Mouse (Mus musculus): Measurements from ENCODE around the gene Trub1. TPM values are rescaled to one million over a fixed set of nuclear protein-coding genes. Genes with fewer than 3 reads are reported as not detected.

Trub1 gene
- polyA plus RNA-seq, 1 experiment from 2014 or later, result 24.8 TPM

GRCm38 (mm10) chr19:57436586-57437021, 16.1 kb upstream of the Trub1 start:
- Histone ChIP-seq H3K9ac (ENCODE audit: low read depth, low read length) (no peak overlapping the region), H3K4me3 (replicated peaks; ENCODE audit: low read depth, low read length) (no peak overlapping the region), H3K9me3 (replicated peaks; ENCODE audit: low read length) (no peaks in the 10 kb centered on the region), H3K36me3 (ENCODE audit: insufficient read depth, low read length) (no peaks in the 10 kb centered on the region), H3K4me2 (ENCODE audit: low read length) (no peak overlapping the region), H3K27ac (peak overlapping the region; percentile 39), H3K4me1 (replicated peaks; ENCODE audit: insufficient read depth, low read length) (peaks cover 3% of the 10 kb centered on the region), H3K27me3 (ENCODE audit: insufficient read depth, low read length) (no peaks in the 10 kb centered on the region)
- DNase-seq (ENCODE audit: low spot score), result peak; percentile 94
- TF ChIP-seq CTCF (IDR thresholded peaks at IDR 0.05; ENCODE audit: low read depth), result no peak
- ATAC-seq (replicated peaks; ENCODE audit: low FRiP score, low read depth), result peak; percentile 78
- 50% methylated on average over 10 of the region's 10 CpGs for WGBS

GRCm38 (mm10) chr19:57437042-57437441, 15.7 kb upstream of the Trub1 start:
- Histone ChIP-seq H3K27me3 (ENCODE audit: insufficient read depth, low read length) (no peaks in the 10 kb centered on the region), H3K9ac (ENCODE audit: low read depth, low read length) (no peak overlapping the region), H3K4me1 (replicated peaks; ENCODE audit: insufficient read depth, low read length) (peaks cover 3% of the 10 kb centered on the region), H3K4me3 (replicated peaks; ENCODE audit: low read depth, low read length) (no peak overlapping the region), H3K9me3 (replicated peaks; ENCODE audit: low read length) (no peaks in the 10 kb centered on the region), H3K4me2 (ENCODE audit: low read length) (no peak overlapping the region), H3K36me3 (ENCODE audit: insufficient read depth, low read length) (no peaks in the 10 kb centered on the region), H3K27ac (no peak overlapping the region)
- ATAC-seq (replicated peaks; ENCODE audit: low FRiP score, low read depth) (peak; percentile 15; the same call in 1 of the 2 replicates), DNase-seq (ENCODE audit: low spot score) (no peak)
- TF ChIP-seq CTCF (IDR thresholded peaks at IDR 0.05; ENCODE audit: low read depth), result no peak
- WGBS, result 49% methylated on average over 7 of the region's 7 CpGs

- no peak for ATAC-seq (replicated peaks; ENCODE audit: low FRiP score, low read depth)
- H3K27ac ChIP-seq, result no peak overlapping the region
These were observed 13.4 kb upstream of the Trub1 start for GRCm38 (mm10) chr19:57439296-57439695.

GRCm38 (mm10) chr19:57441501-57441900, 11.2 kb upstream of the Trub1 start:
- Histone ChIP-seq H3K36me3 (ENCODE audit: insufficient read depth, low read length) (no peaks in the 10 kb centered on the region), H3K4me2 (ENCODE audit: low read length) (0 out of 2 replicates have a peak overlapping the region, but pooled peaks have one; percentile 21), H3K4me3 (replicated peaks; ENCODE audit: low read depth, low read length) (no peak overlapping the region), H3K4me1 (replicated peaks; ENCODE audit: insufficient read depth, low read length) (peaks cover 3% of the 10 kb centered on the region; the same call in 1 of the 2 replicates), H3K9ac (ENCODE audit: low read depth, low read length) (no peak overlapping the region), H3K27me3 (ENCODE audit: insufficient read depth, low read length) (no peaks in the 10 kb centered on the region), H3K27ac (peak overlapping the region; percentile 31; the same call in 1 of the 2 replicates), H3K9me3 (replicated peaks; ENCODE audit: low read length) (no peaks in the 10 kb centered on the region)
- 7% methylated on average over 7 of the region's 7 CpGs for WGBS
- DNase-seq (ENCODE audit: low spot score) (peak; percentile 87), ATAC-seq (replicated peaks; ENCODE audit: low FRiP score, low read depth) (peak; percentile 59; the same call in 1 of the 2 replicates)
- no peak for TF ChIP-seq CTCF (IDR thresholded peaks at IDR 0.05; ENCODE audit: low read depth)

More at GRCm38 (mm10) chr19:57439296-57439695, 13.4 kb upstream of the Trub1 start:
- H3K27me3 ChIP-seq (ENCODE audit: insufficient read depth, low read length), result no peaks in the 10 kb centered on the region
- no peak for TF ChIP-seq CTCF (IDR thresholded peaks at IDR 0.05; ENCODE audit: low read depth)
- no peak overlapping the region for H3K4me2 ChIP-seq (ENCODE audit: low read length)
- H3K4me1 ChIP-seq (replicated peaks; ENCODE audit: insufficient read depth, low read length), result peaks cover 3% of the 10 kb centered on the region; the same call in 1 of the 2 replicates
- no peak for DNase-seq (ENCODE audit: low spot score)
- H3K9ac ChIP-seq (ENCODE audit: low read depth, low read length), result no peak overlapping the region
- H3K9me3 ChIP-seq (replicated peaks; ENCODE audit: low read length), result no peaks in the 10 kb centered on the region
- H3K4me3 ChIP-seq (replicated peaks; ENCODE audit: low read depth, low read length), result no peak overlapping the region
- no peaks in the 10 kb centered on the region for H3K36me3 ChIP-seq (ENCODE audit: insufficient read depth, low read length)
- 96% methylated on average over 5 of the region's 5 CpGs for WGBS

- WGBS, result 50% methylated on average over 8 of the region's 8 CpGs
- Histone ChIP-seq H3K27ac (no peak overlapping the region), H3K4me2 (ENCODE audit: low read length) (no peak overlapping the region), H3K36me3 (ENCODE audit: insufficient read depth, low read length) (no peaks in the 10 kb centered on the region), H3K9me3 (replicated peaks; ENCODE audit: low read length) (no peaks in the 10 kb centered on the region), H3K9ac (ENCODE audit: low read depth, low read length) (no peak overlapping the region), H3K27me3 (ENCODE audit: insufficient read depth, low read length) (no peaks in the 10 kb centered on the region), H3K4me3 (replicated peaks; ENCODE audit: low read depth, low read length) (no peak overlapping the region), H3K4me1 (replicated peaks; ENCODE audit: insufficient read depth, low read length) (peaks cover 3% of the 10 kb centered on the region; the same call in 1 of the 2 replicates)
- ATAC-seq (replicated peaks; ENCODE audit: low FRiP score, low read depth), result no peak
- no peak for TF ChIP-seq CTCF (IDR thresholded peaks at IDR 0.05; ENCODE audit: low read depth)
- no peak for DNase-seq (ENCODE audit: low spot score)
These were observed 9.6 kb upstream of the Trub1 start for GRCm38 (mm10) chr19:57442936-57443657.

- Histone ChIP-seq H3K4me1 (replicated peaks; ENCODE audit: insufficient read depth, low read length) (peaks cover 3% of the 10 kb centered on the region; the same call in 1 of the 2 replicates), H3K9ac (ENCODE audit: low read depth, low read length) (no peak overlapping the region), H3K27ac (no peak overlapping the region), H3K9me3 (replicated peaks; ENCODE audit: low read length) (no peaks in the 10 kb centered on the region), H3K4me2 (ENCODE audit: low read length) (no peak overlapping the region), H3K4me3 (replicated peaks; ENCODE audit: low read depth, low read length) (no peak overlapping the region), H3K27me3 (ENCODE audit: insufficient read depth, low read length) (no peaks in the 10 kb centered on the region), H3K36me3 (ENCODE audit: insufficient read depth, low read length) (no peaks in the 10 kb centered on the region)
- DNase-seq (ENCODE audit: low spot score) (no peak), ATAC-seq (replicated peaks; ENCODE audit: low FRiP score, low read depth) (no peak)
- no peak for TF ChIP-seq CTCF (IDR thresholded peaks at IDR 0.05; ENCODE audit: low read depth)
- WGBS, result 57% methylated on average over 5 of the region's 5 CpGs
These were observed 7.7 kb upstream of the Trub1 start for GRCm38 (mm10) chr19:57445049-57445448.

Data from kidney, postnatal 0 days (tissue).